Mouse (Mus musculus): ENCODE data around the gene P2rx7. TPM values are rescaled to one million over a fixed set of nuclear protein-coding genes. Genes with fewer than 3 reads are reported as not detected.
A peak's percentile ranks its signal among the peaks of the same experiment; 100 is the strongest.

Gene P2rx7
- polyA plus RNA-seq, 1 experiment from 2014 or later: 0.77 TPM

DNA sequence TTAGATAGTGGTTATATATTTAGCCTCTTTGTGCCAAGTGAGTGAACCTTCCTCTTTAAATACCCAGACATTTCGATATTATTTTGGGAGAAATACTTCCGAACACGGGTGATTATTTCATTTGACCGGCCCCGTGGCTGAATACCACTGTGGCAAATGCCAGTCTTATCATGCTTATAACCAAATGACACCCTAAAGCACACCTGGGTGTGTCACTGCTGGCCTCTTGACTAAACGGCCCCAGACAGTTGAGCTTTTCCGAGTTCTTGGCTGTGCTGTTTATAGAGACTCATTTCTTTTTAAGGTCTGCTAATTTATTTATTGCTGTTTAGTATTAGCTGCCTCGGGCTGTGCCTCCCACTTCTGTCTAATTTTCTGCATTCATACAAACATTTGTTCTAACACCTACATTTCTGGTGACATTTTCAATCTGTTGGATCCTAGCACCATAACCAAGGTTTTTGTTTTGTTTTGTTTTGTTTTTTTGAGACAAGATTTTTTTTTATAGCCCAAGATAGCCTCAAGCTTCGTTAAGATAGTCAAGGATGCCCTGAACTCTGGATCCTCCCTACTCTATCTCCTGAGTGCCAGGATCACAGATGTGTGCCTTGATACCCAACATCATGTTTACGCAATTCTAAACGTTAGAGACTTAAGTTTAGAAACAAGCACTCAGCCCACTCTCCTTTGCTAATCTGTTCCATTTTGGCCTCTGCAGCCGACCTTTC, 56.6 kb downstream of the P2rx7 start:
- Histone ChIP-seq H3K36me3 (replicated peaks) (no peaks in the 10 kb centered on the region), H3K9ac (no peak overlapping the region), H3K4me1 (no peaks in the 10 kb centered on the region), H3K9me3 (no peaks in the 10 kb centered on the region), H3K27ac (no peak overlapping the region), H3K4me3 (replicated peaks) (no peak overlapping the region), H3K4me2 (no peak overlapping the region), H3K27me3 (0 out of 2 replicates have a peak, but pooled peaks cover 3% of the 10 kb centered on the region)
- no peak for ATAC-seq (ENCODE audit: low FRiP score)
- 87% methylated on average over 12 of the region's 12 CpGs for WGBS

GRCm38 (mm10) chr5:122700837-122701212, 57.1 kb downstream of the P2rx7 start:
- ATAC-seq (ENCODE audit: low FRiP score): no peak
- Histone ChIP-seq H3K9me3 (no peaks in the 10 kb centered on the region), H3K4me1 (no peaks in the 10 kb centered on the region), H3K27ac (no peak overlapping the region), H3K36me3 (replicated peaks) (no peaks in the 10 kb centered on the region), H3K9ac (no peak overlapping the region), H3K4me2 (no peak overlapping the region), H3K4me3 (replicated peaks) (no peak overlapping the region), H3K27me3 (0 out of 2 replicates have a peak, but pooled peaks cover 3% of the 10 kb centered on the region)
- WGBS: 81% methylated on average over 5 of the region's 5 CpGs

DNA sequence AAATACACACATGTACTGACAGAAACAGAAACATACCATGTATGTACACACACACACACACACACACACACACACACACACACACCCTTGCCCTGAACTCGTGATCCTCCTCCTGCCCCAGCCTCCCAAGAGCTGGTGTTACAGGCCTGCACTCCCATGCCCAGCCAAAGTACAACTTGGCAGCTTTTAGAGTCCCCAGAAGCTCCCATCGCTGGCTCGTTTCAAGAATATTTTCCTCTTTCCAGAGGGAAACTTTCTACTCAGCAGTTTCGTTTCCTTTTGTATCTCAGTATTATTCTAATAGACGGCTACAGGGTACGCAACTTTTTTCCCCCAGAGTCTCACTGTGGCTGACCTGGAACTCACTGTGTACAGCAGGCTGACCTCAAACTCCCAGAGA, 58.4 kb downstream of the P2rx7 start:
- no peak for ATAC-seq (ENCODE audit: low FRiP score)
- 79% methylated on average over 6 of the region's 6 CpGs for WGBS
- H3K4me1 ChIP-seq: peaks cover 5% of the 10 kb centered on the region

GRCm38 (mm10) chr5:122703574-122703973, 59.9 kb downstream of the P2rx7 start:
- Histone ChIP-seq H3K27me3 (peaks cover 7% of the 10 kb centered on the region; the same call in 1 of the 2 replicates), H3K36me3 (replicated peaks) (no peaks in the 10 kb centered on the region), H3K9me3 (no peaks in the 10 kb centered on the region), H3K4me2 (no peak overlapping the region), H3K4me3 (replicated peaks) (no peak overlapping the region), H3K4me1 (peaks cover 6% of the 10 kb centered on the region), H3K9ac (no peak overlapping the region), H3K27ac (no peak overlapping the region)
- 88% methylated on average over 2 of the region's 2 CpGs for WGBS
- no peak for ATAC-seq (ENCODE audit: low FRiP score)

More for the DNA sequence above, 58.4 kb downstream of the P2rx7 start:
- no peaks in the 10 kb centered on the region for H3K9me3 ChIP-seq
- no peaks in the 10 kb centered on the region for H3K36me3 ChIP-seq (replicated peaks)
- peaks cover 7% of the 10 kb centered on the region; the same call in 1 of the 2 replicates for H3K27me3 ChIP-seq
- H3K27ac ChIP-seq: no peak overlapping the region
- H3K9ac ChIP-seq: no peak overlapping the region
- H3K4me2 ChIP-seq: no peak overlapping the region
- no peak overlapping the region for H3K4me3 ChIP-seq (replicated peaks)

DNA sequence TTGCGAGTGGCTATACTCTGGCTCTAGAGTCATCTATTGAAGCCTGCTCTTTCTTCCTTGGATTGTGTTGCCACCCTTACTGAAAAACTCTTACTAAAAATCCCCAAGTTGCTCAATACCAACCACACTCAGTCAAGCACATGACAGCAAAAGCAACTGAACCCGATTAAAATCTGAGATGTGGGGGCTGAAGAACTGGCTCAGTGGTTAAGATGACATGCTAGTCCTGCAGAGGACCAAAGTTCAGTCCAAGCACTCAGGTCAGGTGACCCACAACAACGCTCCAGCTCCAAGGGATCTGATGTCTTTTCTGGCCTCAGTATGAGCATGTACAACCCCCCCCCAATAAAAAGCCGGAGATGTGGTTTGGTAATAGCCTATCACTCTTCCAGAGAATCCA, 60.9 kb downstream of the P2rx7 start:
- Histone ChIP-seq H3K4me3 (replicated peaks) (no peak overlapping the region), H3K9me3 (no peaks in the 10 kb centered on the region), H3K9ac (no peak overlapping the region), H3K27ac (no peak overlapping the region), H3K27me3 (peaks cover 7% of the 10 kb centered on the region; the same call in 1 of the 2 replicates), H3K4me2 (no peak overlapping the region), H3K4me1 (peaks cover 6% of the 10 kb centered on the region), H3K36me3 (replicated peaks) (no peaks in the 10 kb centered on the region)
- ATAC-seq (ENCODE audit: low FRiP score): no peak
- 92% methylated on average over 4 of the region's 4 CpGs for WGBS

GRCm38 (mm10) chr5:122705174-122705573, 61.5 kb downstream of the P2rx7 start:
- H3K4me1 ChIP-seq: peaks cover 6% of the 10 kb centered on the region
- H3K4me3 ChIP-seq (replicated peaks): no peak overlapping the region
- 78% methylated on average over 3 of the region's 3 CpGs for WGBS
- no peaks in the 10 kb centered on the region for H3K9me3 ChIP-seq
- H3K27ac ChIP-seq: no peak overlapping the region
- no peak for ATAC-seq (ENCODE audit: low FRiP score)
- H3K4me2 ChIP-seq: no peak overlapping the region
- no peak overlapping the region for H3K9ac ChIP-seq
- H3K36me3 ChIP-seq (replicated peaks): no peaks in the 10 kb centered on the region
- peaks cover 7% of the 10 kb centered on the region; the same call in 1 of the 2 replicates for H3K27me3 ChIP-seq

- Histone ChIP-seq H3K4me1 (peaks cover 6% of the 10 kb centered on the region), H3K9ac (peak overlapping the region; percentile 66), H3K4me3 (replicated peaks) (peak overlapping the region; percentile 62), H3K27ac (peak overlapping the region; percentile 62; the same call in 1 of the 2 replicates), H3K4me2 (peak overlapping the region; percentile 87), H3K9me3 (no peaks in the 10 kb centered on the region), H3K27me3 (peaks cover 7% of the 10 kb centered on the region; the same call in 1 of the 2 replicates), H3K36me3 (replicated peaks) (no peaks in the 10 kb centered on the region)
- no peak for ATAC-seq (ENCODE audit: low FRiP score)
- WGBS: 48% methylated on average over 5 of the region's 5 CpGs
Measured at GRCm38 (mm10) chr5:122706917-122707275, 63.2 kb downstream of the P2rx7 start.

DNA sequence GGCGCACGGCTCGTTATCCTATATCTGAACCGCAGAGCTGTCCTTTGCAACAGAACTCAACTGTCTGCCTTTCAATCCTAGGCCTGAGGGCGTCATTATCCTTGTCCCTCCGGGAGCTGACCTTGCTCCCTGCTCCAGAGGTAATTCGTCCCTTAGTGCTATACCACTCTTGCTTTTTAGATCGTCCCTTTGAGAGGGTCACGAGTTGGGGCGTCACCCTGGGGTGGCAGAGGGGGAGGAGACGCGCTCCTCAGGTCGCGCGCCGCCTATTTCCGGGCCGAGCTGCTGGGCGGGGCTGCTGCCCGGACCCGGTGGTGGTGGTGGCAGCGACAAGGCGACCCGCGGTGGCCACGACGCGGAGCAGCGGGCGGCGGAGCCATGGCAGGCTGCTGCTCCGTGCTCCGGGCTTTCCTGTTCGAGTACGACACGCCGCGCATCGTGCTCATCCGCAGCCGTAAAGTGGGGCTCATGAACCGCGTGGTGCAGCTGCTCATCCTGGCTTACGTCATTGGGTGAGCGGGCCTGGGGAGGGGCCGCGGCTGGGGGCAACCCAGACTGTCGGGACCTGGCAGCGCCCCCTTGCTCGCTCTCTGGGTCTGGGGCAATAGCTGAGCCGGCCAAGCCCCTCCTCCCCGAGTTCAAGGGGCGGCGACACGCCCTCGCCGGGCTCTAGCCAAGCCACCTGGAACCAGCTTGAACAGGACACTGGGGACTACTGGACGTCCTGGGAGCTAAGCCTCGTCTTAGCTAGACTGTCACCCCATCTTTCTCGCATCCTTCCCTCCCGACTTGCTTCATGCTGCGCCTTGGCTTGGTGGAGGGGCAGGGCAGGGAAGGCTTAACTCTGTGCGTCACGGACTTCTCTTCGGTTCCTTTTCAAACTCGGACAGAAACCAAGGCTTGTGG, 63.8 kb downstream of the P2rx7 start, which contains the start of gene P2rx4:
P2rx4 (plus strand) TSS at position 269 of the 906 bp plus-strand sequence.
- ATAC-seq (ENCODE audit: low FRiP score): peak; percentile 87
- 2% methylated on average over 66 of the region's 66 CpGs for WGBS

DNA sequence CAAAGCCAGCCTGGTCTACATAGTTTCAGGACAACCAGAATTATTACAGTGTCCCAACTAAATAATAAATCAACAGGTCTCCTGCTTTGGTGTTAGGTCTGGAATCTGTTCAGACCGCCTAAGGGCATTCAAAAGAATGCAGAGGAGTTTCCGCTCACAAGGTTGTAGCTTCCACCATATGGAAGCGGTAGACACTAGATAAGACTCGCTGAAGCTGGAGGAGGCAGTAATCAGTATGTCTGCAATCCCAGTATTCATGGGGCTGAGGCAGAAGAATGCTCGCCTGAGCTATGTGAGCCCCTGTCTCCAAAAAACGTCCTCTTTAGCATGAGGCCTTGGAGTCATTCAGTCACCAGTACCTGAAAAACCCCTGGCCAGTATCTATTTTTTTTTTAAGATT, 65.1 kb downstream of the P2rx7 start:
- 86% methylated on average over 6 of the region's 6 CpGs for WGBS
- peaks cover 6% of the 10 kb centered on the region for H3K4me1 ChIP-seq
- H3K9me3 ChIP-seq: no peaks in the 10 kb centered on the region
- no peak overlapping the region for H3K27ac ChIP-seq
- no peak overlapping the region for H3K9ac ChIP-seq
- no peak overlapping the region for H3K4me3 ChIP-seq (replicated peaks)
- no peaks in the 10 kb centered on the region for H3K36me3 ChIP-seq (replicated peaks)
- no peak for ATAC-seq (ENCODE audit: low FRiP score)
- no peak overlapping the region for H3K4me2 ChIP-seq
- H3K27me3 ChIP-seq: peaks cover 5% of the 10 kb centered on the region; the same call in 1 of the 2 replicates

More for the DNA sequence above, 63.8 kb downstream of the P2rx7 start, which contains the start of gene P2rx4:
- peak within 1 kb of the TSS; percentile 62 for H3K27ac ChIP-seq
- H3K36me3 ChIP-seq (replicated peaks): no peaks in the 10 kb centered on the region
- H3K4me2 ChIP-seq: peak within 1 kb of the TSS; percentile 87
- peak within 1 kb of the TSS; percentile 66 for H3K9ac ChIP-seq
- H3K27me3 ChIP-seq: peaks cover 7% of the 10 kb centered on the region; the same call in 1 of the 2 replicates
- H3K4me3 ChIP-seq (replicated peaks): peak within 1 kb of the TSS; percentile 62
- no peaks in the 10 kb centered on the region for H3K9me3 ChIP-seq
- peaks cover 6% of the 10 kb centered on the region for H3K4me1 ChIP-seq

- Histone ChIP-seq H3K27me3 (no peaks in the 10 kb centered on the region), H3K4me3 (replicated peaks) (no peak overlapping the region), H3K9me3 (no peaks in the 10 kb centered on the region), H3K4me1 (no peaks in the 10 kb centered on the region), H3K27ac (no peak overlapping the region), H3K36me3 (replicated peaks) (no peaks in the 10 kb centered on the region), H3K4me2 (no peak overlapping the region), H3K9ac (no peak overlapping the region)
- 77% methylated on average over 1 of the region's 1 CpGs for WGBS
- ATAC-seq (ENCODE audit: low FRiP score): no peak
Measured at GRCm38 (mm10) chr5:122715723-122716122, 72.0 kb downstream of the P2rx7 start.

DNA sequence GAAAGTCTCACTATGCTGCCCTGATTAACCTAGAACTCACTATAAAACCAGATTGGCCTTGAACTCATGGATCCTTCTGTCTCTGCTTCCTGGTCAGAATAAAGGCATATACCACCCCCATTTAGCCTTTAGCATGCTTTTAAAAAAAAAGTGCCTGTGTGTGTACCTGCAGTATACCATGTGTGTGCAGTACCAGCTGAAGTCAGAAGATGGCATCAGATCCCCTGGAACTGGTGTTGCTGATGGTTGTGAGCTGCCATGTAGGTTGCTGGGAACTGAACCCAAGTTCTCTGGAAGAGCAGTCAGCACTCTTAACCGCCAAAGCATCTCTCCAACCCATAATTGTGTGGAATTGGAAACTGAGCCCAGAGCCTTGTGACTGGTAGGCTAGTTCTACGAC, 73.1 kb downstream of the P2rx7 start:
- Histone ChIP-seq H3K4me1 (no peaks in the 10 kb centered on the region), H3K9ac (no peak overlapping the region), H3K9me3 (no peaks in the 10 kb centered on the region), H3K27me3 (no peaks in the 10 kb centered on the region), H3K27ac (no peak overlapping the region), H3K36me3 (replicated peaks) (no peaks in the 10 kb centered on the region), H3K4me2 (no peak overlapping the region), H3K4me3 (replicated peaks) (no peak overlapping the region)
- 97% methylated on average over 2 of the region's 2 CpGs for WGBS
- no peak for ATAC-seq (ENCODE audit: low FRiP score)

GRCm38 (mm10) chr5:122718400-122718799, 74.7 kb downstream of the P2rx7 start:
- Histone ChIP-seq H3K4me2 (no peak overlapping the region), H3K9me3 (no peaks in the 10 kb centered on the region), H3K4me1 (no peaks in the 10 kb centered on the region), H3K36me3 (replicated peaks) (no peaks in the 10 kb centered on the region), H3K27ac (no peak overlapping the region), H3K27me3 (no peaks in the 10 kb centered on the region), H3K9ac (no peak overlapping the region), H3K4me3 (replicated peaks) (no peak overlapping the region)
- no peak for ATAC-seq (ENCODE audit: low FRiP score)
- WGBS: 90% methylated on average over 7 of the region's 7 CpGs

Data from forebrain, embryonic 12.5 days (tissue).